8 mouse cellular contexts compared by ENCODE assay signal in genomic region chr3:87930078-87930795, GRCm38 (mm10). TPM values are rescaled to one million over a fixed set of nuclear protein-coding genes. Genes with fewer than 3 reads are reported as not detected.
DNase-seq lines count a peak whose midpoint lies in the region; ATAC-seq and TF ChIP-seq lines count a peak whose summit lies in the region.

Gene Isg20l2 (plus strand): TSS chr3:87930314.
Gene Rrnad1 (minus strand): TSS chr3:87930717.

- peak; percentile 98 for ATAC-seq in hindbrain, embryonic 16.5 days
- ATAC-seq in megakaryocyte, adult 5-6 weeks (ENCODE audit: poor library complexity, severe bottlenecking), result peak; percentile 95

- H3K9me3 ChIP-seq in hindbrain, embryonic 16.5 days (ENCODE audit: control insufficient read depth, low read length), result no peaks in the 10 kb centered on the region

- intact Hi-C loops in left cerebral cortex, adult 2 months (cut with DNase I), result loop anchor here (1.0 kb wide), 2 partner anchors 11 to 45 kb away; partner anchors contain the start of genes Mrpl24 and Prcc

- peak within 1 kb of the TSS; percentile 56 for H3K4me3 ChIP-seq in hindbrain, embryonic 16.5 days (ENCODE audit: low read length)
- H3K4me3 ChIP-seq in left cerebral cortex, adult 2 months, result peak within 1 kb of the TSS; percentile 83

- peak; percentile 90 for DNase-seq in WW6 (ENCODE audit: low read depth, low spot score)
- DNase-seq in cerebellum, postnatal 4 days (ENCODE audit: low spot score in 2 of 2), result peak; percentile 95 to 96
- DNase-seq in gastrocnemius, adult 18-20 months (ENCODE audit: low spot score), result peak; percentile 97
- DNase-seq in left cerebral cortex, adult 2 months (ENCODE audit: extremely low spot score in 1 of 2, low spot score in 2 of 2), result peak; percentile 96 to 99
- peak; percentile 98 to 99 for DNase-seq in right cerebral cortex, adult 2 months (ENCODE audit: low spot score in 2 of 2)
- peak; percentile 97 for DNase-seq in urinary bladder, postnatal 14 days (ENCODE audit: low spot score)

- H3K27ac ChIP-seq in hindbrain, embryonic 16.5 days (ENCODE audit: low read depth, low read length), result peak within 1 kb of the TSS; percentile 92
- H3K27ac ChIP-seq in left cerebral cortex, adult 2 months, result peak within 1 kb of the TSS; percentile 73

- peaks cover 28% of the 10 kb centered on the region for H3K4me1 ChIP-seq in hindbrain, embryonic 16.5 days (ENCODE audit: control insufficient read depth, insufficient read depth, low read depth, low read length)

- H3K4me2 ChIP-seq in hindbrain, embryonic 16.5 days (ENCODE audit: low read length), result peak within 1 kb of the TSS; percentile 85

- H3K36me3 ChIP-seq in hindbrain, embryonic 16.5 days (ENCODE audit: control insufficient read depth, insufficient read depth, low read length), result peaks cover 14% of the 10 kb centered on the region

- under 1% methylated on average over 52 of the region's 78 CpGs for WGBS in hindbrain, embryonic 16.5 days

- no peaks in the 10 kb centered on the region for H3K27me3 ChIP-seq in hindbrain, embryonic 16.5 days (replicated peaks; ENCODE audit: control insufficient read depth, insufficient read depth, low read length)

- peak within 1 kb of the TSS; percentile 71 for H3K9ac ChIP-seq in hindbrain, embryonic 16.5 days (ENCODE audit: low read depth, low read length)

- TF ChIP-seq CTCF in left cerebral cortex, adult 2 months (IDR thresholded peaks at IDR 0.05), result peak; percentile 60

RNA-seq across cellular contexts. Expression of gene Isg20l2, which starts in this region (rescaled TPM):
- 1 to 10 TPM; 6.3 to 8.1 TPM for total RNA-seq in gastrocnemius, adult 18-20 months (2021)
- polyA plus RNA-seq in hindbrain, embryonic 16.5 days (2015; fragmentation: Nextera tagmentation; extraction: Ambion mirVana), result 22.7 and 28.9 TPM in 2 replicates
- total RNA-seq in left cerebral cortex, adult 2 months (2021), result 10 to 100 TPM; 15.1 to 15.6 TPM
- 27.5 and 28.8 TPM in 2 replicates for total RNA-seq in megakaryocyte, adult 5-6 weeks (2015)
- total RNA-seq in megakaryocyte, adult 5-6 weeks (2017), result 25.0 and 26.3 TPM in 2 replicates

RNA-seq across cellular contexts. Expression of gene Rrnad1, which starts in this region (rescaled TPM):
- 1 to 10 TPM; 3.2 to 3.4 TPM for total RNA-seq in gastrocnemius, adult 18-20 months (2021)
- polyA plus RNA-seq in hindbrain, embryonic 16.5 days (2015; fragmentation: Nextera tagmentation; extraction: Ambion mirVana), result 20.5 and 24.8 TPM in 2 replicates
- total RNA-seq in left cerebral cortex, adult 2 months (2021), result 10 to 100 TPM; 22.9 to 24.7 TPM
- 7.2 and 7.8 TPM in 2 replicates for total RNA-seq in megakaryocyte, adult 5-6 weeks (2015)
- 8.7 and 10.2 TPM in 2 replicates for total RNA-seq in megakaryocyte, adult 5-6 weeks (2017)

Comparison
In these comparisons a context has a peak if more than half of its experiments do, and no peak if none do; other contexts are left out.
1. Peak in every context shown above with its lines: DNase-seq, ATAC-seq, H3K4me3 ChIP-seq and H3K27ac ChIP-seq.